Mouse (Mus musculus): ENCODE data around the gene Dusp7. TPM values are rescaled to one million over a fixed set of nuclear protein-coding genes. Genes with fewer than 3 reads are reported as not detected.

The Dusp7 gene
- polyA plus RNA-seq (2015; fragmentation: Illumina TruSeq; extraction: RNeasy Lipid Tissue Mini Kit (QIAGEN cat#74804); ENCODE audit: low read depth, low replicate concordance) = 43.8 TPM

DNA sequence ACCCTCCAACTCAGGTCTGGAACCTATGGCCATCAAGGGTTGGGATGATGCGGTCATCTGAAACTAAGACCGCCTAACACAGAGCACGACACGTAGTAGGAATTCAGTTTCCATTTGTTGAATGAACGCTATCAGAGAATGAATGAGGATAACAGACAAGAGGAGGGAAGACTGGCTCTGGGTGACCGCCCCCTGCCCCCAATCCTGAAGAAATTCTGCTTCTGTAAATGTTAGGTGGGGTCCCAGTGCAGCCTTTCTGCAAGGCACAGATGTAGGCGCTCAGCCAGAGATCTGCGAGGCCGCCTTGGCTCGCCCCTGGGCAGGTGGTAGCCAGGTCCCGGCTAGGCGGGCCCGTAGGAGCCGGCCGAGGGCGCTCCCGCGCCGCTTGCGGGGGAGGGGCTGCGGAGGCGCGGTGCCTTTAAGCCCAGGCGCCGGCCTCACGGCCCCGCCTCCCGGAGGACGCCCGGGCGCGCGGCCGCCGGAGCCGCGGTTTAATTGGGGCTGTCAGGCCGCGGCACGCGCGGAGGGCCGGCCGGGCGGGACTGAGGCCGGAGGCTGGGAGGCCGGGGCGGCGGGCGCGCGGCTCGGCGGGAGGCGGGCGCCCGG, at the start of gene Dusp7:
Dusp7 (plus strand) TSS at position 521 of the 606 bp plus-strand sequence.

Other genes starting within 250 kb of the Dusp7 start
- 2.7 TPM for gene Glyctk, start 210.5 kb upstream of the Dusp7 start, polyA plus RNA-seq (2015; fragmentation: Illumina TruSeq; extraction: RNeasy Lipid Tissue Mini Kit (QIAGEN cat#74804); ENCODE audit: low read depth, low replicate concordance)
- 104 TPM for gene Wdr82, start 197.7 kb upstream of the Dusp7 start, polyA plus RNA-seq (2015; fragmentation: Illumina TruSeq; extraction: RNeasy Lipid Tissue Mini Kit (QIAGEN cat#74804); ENCODE audit: low read depth, low replicate concordance)
- gene Ppm1m, start 168.9 kb upstream of the Dusp7 start, polyA plus RNA-seq (2015; fragmentation: Illumina TruSeq; extraction: RNeasy Lipid Tissue Mini Kit (QIAGEN cat#74804); ENCODE audit: low read depth, low replicate concordance) = 33.0 TPM
- gene Twf2, start 165.5 kb upstream of the Dusp7 start, polyA plus RNA-seq (2015; fragmentation: Illumina TruSeq; extraction: RNeasy Lipid Tissue Mini Kit (QIAGEN cat#74804); ENCODE audit: low read depth, low replicate concordance) = 67.1 TPM
- 0.61 TPM for gene Tlr9, start 146.0 kb upstream of the Dusp7 start, polyA plus RNA-seq (2015; fragmentation: Illumina TruSeq; extraction: RNeasy Lipid Tissue Mini Kit (QIAGEN cat#74804); ENCODE audit: low read depth, low replicate concordance)
- gene Alas1, start 120.0 kb upstream of the Dusp7 start, polyA plus RNA-seq (2015; fragmentation: Illumina TruSeq; extraction: RNeasy Lipid Tissue Mini Kit (QIAGEN cat#74804); ENCODE audit: low read depth, low replicate concordance) = 108 TPM
- 22.6 TPM for gene Poc1a, start 87.6 kb upstream of the Dusp7 start, polyA plus RNA-seq (2015; fragmentation: Illumina TruSeq; extraction: RNeasy Lipid Tissue Mini Kit (QIAGEN cat#74804); ENCODE audit: low read depth, low replicate concordance)
- gene Rpl29, start 60.8 kb downstream of the Dusp7 start, polyA plus RNA-seq (2015; fragmentation: Illumina TruSeq; extraction: RNeasy Lipid Tissue Mini Kit (QIAGEN cat#74804); ENCODE audit: low read depth, low replicate concordance) = 573 TPM
- gene Acy1, start 69.7 kb downstream of the Dusp7 start, polyA plus RNA-seq (2015; fragmentation: Illumina TruSeq; extraction: RNeasy Lipid Tissue Mini Kit (QIAGEN cat#74804); ENCODE audit: low read depth, low replicate concordance) = 19.3 TPM
- gene Abhd14b, start 78.8 kb downstream of the Dusp7 start, polyA plus RNA-seq (2015; fragmentation: Illumina TruSeq; extraction: RNeasy Lipid Tissue Mini Kit (QIAGEN cat#74804); ENCODE audit: low read depth, low replicate concordance) = 23.2 TPM
- 52.0 TPM for gene Abhd14a, start 79.0 kb downstream of the Dusp7 start, polyA plus RNA-seq (2015; fragmentation: Illumina TruSeq; extraction: RNeasy Lipid Tissue Mini Kit (QIAGEN cat#74804); ENCODE audit: low read depth, low replicate concordance)
- 165 TPM for gene Pcbp4, start 84.7 kb downstream of the Dusp7 start, polyA plus RNA-seq (2015; fragmentation: Illumina TruSeq; extraction: RNeasy Lipid Tissue Mini Kit (QIAGEN cat#74804); ENCODE audit: low read depth, low replicate concordance)
- gene Gpr62, start 97.3 kb downstream of the Dusp7 start, polyA plus RNA-seq (2015; fragmentation: Illumina TruSeq; extraction: RNeasy Lipid Tissue Mini Kit (QIAGEN cat#74804); ENCODE audit: low read depth, low replicate concordance) = 10.9 TPM
- 37.0 TPM for gene Rrp9, start 107.3 kb downstream of the Dusp7 start, polyA plus RNA-seq (2015; fragmentation: Illumina TruSeq; extraction: RNeasy Lipid Tissue Mini Kit (QIAGEN cat#74804); ENCODE audit: low read depth, low replicate concordance)
- 4.1 TPM for gene Parp3, start 108.3 kb downstream of the Dusp7 start, polyA plus RNA-seq (2015; fragmentation: Illumina TruSeq; extraction: RNeasy Lipid Tissue Mini Kit (QIAGEN cat#74804); ENCODE audit: low read depth, low replicate concordance)
- gene Iqcf1, start 131.3 kb downstream of the Dusp7 start, polyA plus RNA-seq (2015; fragmentation: Illumina TruSeq; extraction: RNeasy Lipid Tissue Mini Kit (QIAGEN cat#74804); ENCODE audit: low read depth, low replicate concordance) = not detected
- gene Iqcf5, start 145.9 kb downstream of the Dusp7 start, polyA plus RNA-seq (2015; fragmentation: Illumina TruSeq; extraction: RNeasy Lipid Tissue Mini Kit (QIAGEN cat#74804); ENCODE audit: low read depth, low replicate concordance) = not detected
- gene Iqcf3, start 193.0 kb downstream of the Dusp7 start, polyA plus RNA-seq (2015; fragmentation: Illumina TruSeq; extraction: RNeasy Lipid Tissue Mini Kit (QIAGEN cat#74804); ENCODE audit: low read depth, low replicate concordance) = not detected
- not detected for gene Iqcf4, start 202.4 kb downstream of the Dusp7 start, polyA plus RNA-seq (2015; fragmentation: Illumina TruSeq; extraction: RNeasy Lipid Tissue Mini Kit (QIAGEN cat#74804); ENCODE audit: low read depth, low replicate concordance)

All from brain, adult 10 weeks (tissue).